24 mouse cellular contexts compared by ENCODE assay signal in genomic region chr1:24240039-24240691, GRCm38 (mm10).
A peak's percentile ranks its signal among the peaks of the same experiment; 100 is the strongest.
DNase-seq lines count a peak whose midpoint lies in the region; ATAC-seq lines count a peak whose summit lies in the region.
"Had no signal": no experiment of that assay in that cellular context is flagged by ENCODE, and none has a peak within 500 bp of the region (broad histone marks: within the 10 kb centered on the region; RNA-seq: fewer than 3 reads in every experiment).

No protein-coding gene starts in this region.

- no peak overlapping the region for H3K27ac ChIP-seq in forebrain, embryonic 11.5 days (ENCODE audit: low read depth, low read length)
- H3K27ac ChIP-seq in forebrain, embryonic 16.5 days (ENCODE audit: low read length): no peak overlapping the region
- no peak overlapping the region for H3K27ac ChIP-seq in embryonic facial prominence, embryonic 11.5 days (replicated peaks; ENCODE audit: low read depth, low read length)
- peak overlapping the region; percentile 42; the same call in 1 of the 2 replicates for H3K27ac ChIP-seq in limb, embryonic 10.5 days
- H3K27ac ChIP-seq: embryonic facial prominence, embryonic 15.5 days; gastrocnemius, adult 2 months; heart, embryonic 13.5 days; hindbrain, embryonic 15.5 days; kidney, embryonic 15.5 days; liver, embryonic 12.5 days had no signal

- H3K4me2 ChIP-seq in forebrain, embryonic 11.5 days (ENCODE audit: low read depth, low read length, severe bottlenecking): no peak overlapping the region
- no peak overlapping the region for H3K4me2 ChIP-seq in forebrain, embryonic 16.5 days (ENCODE audit: low read length)
- H3K4me2 ChIP-seq in embryonic facial prominence, embryonic 11.5 days (ENCODE audit: low read depth, low read length): no peak overlapping the region
- H3K4me2 ChIP-seq: embryonic facial prominence, embryonic 15.5 days; heart, embryonic 13.5 days; hindbrain, embryonic 15.5 days; kidney, embryonic 15.5 days; liver, embryonic 12.5 days; midbrain, embryonic 11.5 days had no signal

- peaks cover 6% of the 10 kb centered on the region; the same call in 1 of the 2 replicates for H3K4me1 ChIP-seq in forebrain, embryonic 11.5 days (replicated peaks; ENCODE audit: control insufficient read depth, insufficient read depth, low read length)
- peaks cover 6% of the 10 kb centered on the region; the same call in 1 of the 2 replicates for H3K4me1 ChIP-seq in forebrain, embryonic 16.5 days (replicated peaks; ENCODE audit: control insufficient read depth, insufficient read depth, low read length)
- no peaks in the 10 kb centered on the region for H3K4me1 ChIP-seq in embryonic facial prominence, embryonic 11.5 days (ENCODE audit: control insufficient read depth, insufficient read depth, low read length)
- peaks cover 34% of the 10 kb centered on the region for H3K4me1 ChIP-seq in limb, embryonic 10.5 days
- H3K4me1 ChIP-seq: embryonic facial prominence, embryonic 15.5 days; heart, embryonic 13.5 days; hindbrain, embryonic 15.5 days; kidney, embryonic 15.5 days; liver, embryonic 12.5 days had no signal

- 14% methylated on average over 8 of the region's 8 CpGs for WGBS in forebrain, embryonic 11.5 days
- 6% methylated on average over 8 of the region's 8 CpGs for WGBS in forebrain, embryonic 16.5 days
- WGBS in embryonic facial prominence, embryonic 11.5 days: 27% methylated on average over 8 of the region's 8 CpGs
- 32% methylated on average over 8 of the region's 8 CpGs for WGBS in limb, embryonic 10.5 days

- DNase-seq in forebrain, embryonic 11.5 days (ENCODE audit: low spot score): no peak
- peak; percentile 43 for DNase-seq in embryonic facial prominence, embryonic 11.5 days (ENCODE audit: low spot score)
- no peak for DNase-seq in limb, embryonic 10.5 days (ENCODE audit: low spot score)
- no peak for DNase-seq in lung, postnatal 14 days
- DNase-seq in left cerebral cortex, postnatal 36 days (ENCODE audit: low spot score in 2 of 2): no peak
- DNase-seq: adrenal gland, postnatal 36 days; cerebellum, adult 18-20 months; cerebellum, postnatal 25 days; gastrocnemius, adult 2 months; heart, adult 18-20 months; heart, postnatal 36 days; lung, adult 2 months; lung, postnatal 4 days; right cerebral cortex, adult 18-20 months; thymus, postnatal 14 days had no signal

- ATAC-seq in forebrain, embryonic 11.5 days (replicated peaks; ENCODE audit: low FRiP score): peak; percentile 77
- no peak for ATAC-seq in forebrain, embryonic 16.5 days
- ATAC-seq in embryonic facial prominence, embryonic 11.5 days (replicated peaks; ENCODE audit: insufficient number of reproducible peaks, low FRiP score, low TSS enrichment, low read depth): 0 out of 2 replicates have a peak, but pooled peaks have one; percentile 55
- no peak for ATAC-seq in granulocyte monocyte progenitor cell, adult 5-6 weeks (replicated peaks; ENCODE audit: poor library complexity, severe bottlenecking)
- ATAC-seq: intestine, postnatal 0 days; liver, embryonic 12.5 days had no signal

- H3K9me3 ChIP-seq in forebrain, embryonic 11.5 days (ENCODE audit: control insufficient read depth, low read length): no peaks in the 10 kb centered on the region
- no peaks in the 10 kb centered on the region for H3K9me3 ChIP-seq in forebrain, embryonic 16.5 days (ENCODE audit: control insufficient read depth, low read length)
- H3K9me3 ChIP-seq in embryonic facial prominence, embryonic 11.5 days (replicated peaks; ENCODE audit: control insufficient read depth, low read length): no peaks in the 10 kb centered on the region
- H3K9me3 ChIP-seq in limb, embryonic 10.5 days (replicated peaks): no peaks in the 10 kb centered on the region
- H3K9me3 ChIP-seq: embryonic facial prominence, embryonic 15.5 days; heart, embryonic 13.5 days; hindbrain, embryonic 15.5 days; kidney, embryonic 15.5 days; liver, embryonic 12.5 days had no signal

- peaks cover 4% of the 10 kb centered on the region; the same call in 1 of the 2 replicates for H3K27me3 ChIP-seq in forebrain, embryonic 11.5 days (ENCODE audit: control insufficient read depth, insufficient read depth, low read length)
- H3K27me3 ChIP-seq in forebrain, embryonic 16.5 days (replicated peaks; ENCODE audit: control insufficient read depth, insufficient read depth, low read length): no peaks in the 10 kb centered on the region
- H3K27me3 ChIP-seq in embryonic facial prominence, embryonic 11.5 days (ENCODE audit: control insufficient read depth, insufficient read depth, low read length): no peaks in the 10 kb centered on the region
- H3K27me3 ChIP-seq in limb, embryonic 10.5 days (ENCODE audit: low read depth, poor library complexity, severe bottlenecking): peaks cover 29% of the 10 kb centered on the region
- H3K27me3 ChIP-seq: embryonic facial prominence, embryonic 15.5 days; heart, embryonic 13.5 days; kidney, embryonic 15.5 days; liver, embryonic 12.5 days had no signal

- H3K9ac ChIP-seq in forebrain, embryonic 11.5 days (ENCODE audit: low read length): no peak overlapping the region
- H3K9ac ChIP-seq in forebrain, embryonic 16.5 days (replicated peaks; ENCODE audit: low read depth, low read length): no peak overlapping the region
- no peak overlapping the region for H3K9ac ChIP-seq in embryonic facial prominence, embryonic 11.5 days (replicated peaks; ENCODE audit: low read length)
- H3K9ac ChIP-seq: embryonic facial prominence, embryonic 15.5 days; heart, embryonic 13.5 days; hindbrain, embryonic 15.5 days; kidney, embryonic 15.5 days; liver, embryonic 12.5 days had no signal

- no peak overlapping the region for H3K4me3 ChIP-seq in forebrain, embryonic 11.5 days (ENCODE audit: low read depth, low read length)
- H3K4me3 ChIP-seq in forebrain, embryonic 16.5 days (replicated peaks; ENCODE audit: low read length): no peak overlapping the region
- H3K4me3 ChIP-seq in embryonic facial prominence, embryonic 11.5 days (ENCODE audit: low read depth, low read length): no peak overlapping the region
- H3K4me3 ChIP-seq in limb, embryonic 10.5 days: no peak overlapping the region
- H3K4me3 ChIP-seq: embryonic facial prominence, embryonic 15.5 days; gastrocnemius, adult 2 months; heart, embryonic 13.5 days; hindbrain, embryonic 15.5 days; kidney, embryonic 15.5 days; liver, embryonic 12.5 days had no signal

- intact Hi-C loops in left cerebral cortex, postnatal 36 days (cut with DNase I): loop anchor here (10.0 kb wide), 1 partner anchor 535 kb away; no protein-coding TSS in a partner anchor

- H3K36me3 ChIP-seq in forebrain, embryonic 11.5 days (ENCODE audit: control insufficient read depth, insufficient read depth, low read length): no peaks in the 10 kb centered on the region
- no peaks in the 10 kb centered on the region for H3K36me3 ChIP-seq in forebrain, embryonic 16.5 days (ENCODE audit: control insufficient read depth, insufficient read depth)
- no peaks in the 10 kb centered on the region for H3K36me3 ChIP-seq in embryonic facial prominence, embryonic 11.5 days (replicated peaks; ENCODE audit: control insufficient read depth, insufficient read depth, low read depth, low read length)
- peaks cover 5% of the 10 kb centered on the region; the same call in 1 of the 2 replicates for H3K36me3 ChIP-seq in limb, embryonic 10.5 days
- H3K36me3 ChIP-seq: embryonic facial prominence, embryonic 15.5 days; heart, embryonic 13.5 days; hindbrain, embryonic 15.5 days; kidney, embryonic 15.5 days; liver, embryonic 12.5 days had no signal

Comparison
In these comparisons a context has a peak if more than half of its experiments do, and no peak if none do; other contexts are left out.
1. ATAC-seq: peak in forebrain, embryonic 11.5 days (single experiment) and embryonic facial prominence, embryonic 11.5 days (single experiment); none in forebrain, embryonic 16.5 days (single experiment) and granulocyte monocyte progenitor cell, adult 5-6 weeks (single experiment).